Mouse (Mus musculus) brain, adult 2 months (tissue): ENCODE results near the gene Cpvl.

Source experiments
- DNase-seq: peaks from one replicate; pipeline ENCODE4 v3.0.0; 2011; ENCODE audit warnings: low read depth, low spot score

The Cpvl gene

DNA sequence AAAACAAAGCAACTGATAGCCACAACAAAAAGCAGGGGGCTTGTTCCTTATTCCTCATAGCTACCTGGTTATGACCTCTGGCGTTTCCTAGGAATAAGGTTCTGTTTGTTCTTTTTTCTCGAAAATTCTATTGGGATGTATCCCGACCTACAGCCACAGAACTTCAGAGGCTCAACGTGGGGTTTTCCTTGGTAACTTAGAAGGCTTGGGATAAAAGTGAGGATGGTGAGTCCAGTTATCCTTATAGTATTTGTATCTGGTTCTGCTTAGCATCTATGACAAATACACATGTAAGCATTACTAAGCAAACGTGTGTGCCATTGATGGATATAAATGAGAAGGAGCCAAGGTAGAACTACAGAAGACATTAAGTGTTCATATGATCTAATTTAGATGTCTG, at the start of gene Cpvl:
Gene Cpvl, minus strand, starts transcription at position 101 of the 400 bp plus-strand sequence.
- DNase-seq: no peak

DNA sequence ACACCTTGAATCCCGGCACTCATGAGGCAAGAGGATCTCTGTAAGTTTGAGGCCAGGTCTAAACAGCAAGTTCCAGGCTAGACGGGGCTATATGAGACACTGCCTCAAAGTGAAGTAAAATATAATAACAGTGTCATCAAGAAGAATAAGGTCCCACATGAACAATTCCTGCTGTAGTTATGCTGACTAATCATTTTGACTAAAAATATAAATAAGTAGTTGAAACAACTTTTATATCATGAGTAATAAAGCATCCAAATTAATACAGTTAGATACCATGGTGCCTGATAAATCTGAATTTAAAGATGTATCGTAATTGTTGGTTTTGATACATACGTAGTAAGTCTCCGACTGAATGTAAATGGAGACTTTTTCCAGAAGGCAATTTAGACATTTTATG, 45.4 kb upstream of the Cpvl start:
- DNase-seq: no peak

DNA sequence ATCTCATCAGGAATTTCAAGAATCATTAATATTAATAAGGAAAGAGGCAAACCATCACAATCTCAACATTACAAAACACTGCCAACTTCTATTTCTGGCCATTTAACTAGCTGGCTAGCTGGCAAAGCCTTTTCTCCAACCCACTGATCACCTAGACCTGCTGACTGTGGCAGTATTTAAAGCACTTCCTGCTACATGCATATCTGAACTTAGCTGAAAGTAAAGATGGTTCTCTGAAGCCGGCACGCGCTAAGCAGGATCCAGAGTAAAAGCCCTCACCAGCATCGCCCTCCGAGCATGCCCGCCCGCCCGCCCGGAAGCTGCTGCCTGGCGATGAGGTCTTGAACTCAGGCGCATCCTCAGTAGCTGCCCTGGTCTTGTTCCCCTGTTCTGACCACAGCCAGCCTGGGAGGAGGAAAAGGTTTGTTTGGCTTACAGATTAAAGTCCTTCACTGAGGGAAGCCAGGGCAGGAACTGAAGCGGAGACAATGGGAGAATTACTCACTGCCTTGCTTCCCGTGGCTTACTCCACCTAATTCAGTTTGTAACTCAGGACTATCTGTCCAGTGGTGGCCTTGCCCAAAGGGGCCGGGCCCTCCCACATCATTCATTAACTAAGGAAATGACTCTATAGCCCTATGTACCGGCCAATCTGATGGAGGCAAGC, 42.8 kb upstream of the Cpvl start:
- DNase-seq: no peak

DNA sequence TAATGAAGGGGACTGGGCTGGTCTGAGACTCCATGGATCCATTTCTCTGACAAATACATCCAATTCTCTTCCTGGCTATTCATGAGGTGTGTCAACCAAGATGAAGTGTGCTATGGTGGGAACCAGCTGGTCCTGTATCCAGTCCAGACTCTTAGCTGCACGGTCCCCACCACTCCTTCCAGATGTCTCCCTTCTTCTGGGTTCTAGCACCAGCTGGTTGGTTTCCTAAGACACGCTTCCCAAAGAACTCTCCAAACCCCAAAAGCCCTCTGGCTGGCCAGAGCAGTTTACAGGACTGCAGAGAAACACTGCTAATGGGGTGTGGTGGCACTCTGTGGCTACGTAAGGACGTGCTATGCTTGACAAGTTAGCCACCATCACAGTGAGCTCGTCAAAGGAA, 40.4 kb upstream of the Cpvl start:
- DNase-seq: no peak

DNA sequence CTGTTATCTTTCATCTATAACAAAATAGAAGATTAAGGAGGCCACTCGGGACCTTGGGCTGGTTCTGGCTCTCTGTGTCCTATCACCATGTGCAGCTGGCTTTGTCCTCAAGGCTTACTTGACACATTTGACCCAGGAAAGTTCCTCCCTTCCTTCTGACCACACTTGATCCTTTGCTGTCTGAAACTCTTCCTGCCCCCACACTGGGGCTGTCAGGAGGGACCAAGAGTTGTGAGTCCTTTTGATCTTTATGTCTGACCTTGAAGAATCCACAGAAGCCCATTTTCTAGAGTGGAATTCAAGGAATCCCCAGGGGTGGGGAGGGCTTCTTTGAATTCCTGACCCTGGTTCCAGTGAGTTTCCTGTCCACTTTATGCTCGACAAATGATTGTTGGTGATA, 39.6 kb upstream of the Cpvl start:
- no peak for DNase-seq

DNA sequence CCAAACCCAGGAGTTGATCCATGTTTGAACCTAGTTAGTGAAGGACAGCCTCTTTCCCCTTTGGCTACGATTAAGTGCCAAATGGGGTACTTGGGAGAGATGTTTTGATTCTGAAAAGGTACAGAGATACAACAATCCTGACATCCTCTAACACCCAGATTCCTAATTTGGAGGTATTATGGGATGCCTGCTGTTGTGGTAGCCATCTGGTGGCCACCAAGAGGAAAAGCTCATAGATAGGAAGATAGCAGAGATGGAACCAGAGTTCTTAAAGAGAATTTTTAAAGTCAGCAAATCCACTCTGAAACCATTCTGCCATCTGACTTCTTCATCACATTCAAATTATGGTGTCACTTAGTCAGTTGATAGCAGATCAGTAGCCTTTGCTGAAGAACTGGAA, 33.7 kb upstream of the Cpvl start:
- peak; percentile 27 for DNase-seq

DNA sequence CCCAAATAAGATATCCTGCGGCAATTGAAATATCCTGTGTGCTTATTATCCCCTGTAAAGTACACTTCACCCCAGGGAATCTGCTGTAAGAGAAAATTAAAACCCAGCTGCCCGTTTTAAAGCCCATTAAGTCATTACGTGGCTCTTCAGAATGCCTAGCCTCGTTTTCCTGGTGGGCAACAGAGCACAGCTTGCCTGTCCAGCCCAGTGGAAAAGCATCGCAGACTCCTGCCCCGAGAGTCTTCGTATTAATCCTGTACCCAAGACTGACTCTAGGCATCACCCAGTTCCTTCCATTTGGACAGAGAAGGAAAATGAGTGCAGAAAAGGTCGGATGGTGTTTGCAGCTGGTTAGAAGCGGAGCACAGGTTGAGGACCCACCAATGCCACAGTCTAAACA, 31.9 kb upstream of the Cpvl start:
- no peak for DNase-seq

DNA sequence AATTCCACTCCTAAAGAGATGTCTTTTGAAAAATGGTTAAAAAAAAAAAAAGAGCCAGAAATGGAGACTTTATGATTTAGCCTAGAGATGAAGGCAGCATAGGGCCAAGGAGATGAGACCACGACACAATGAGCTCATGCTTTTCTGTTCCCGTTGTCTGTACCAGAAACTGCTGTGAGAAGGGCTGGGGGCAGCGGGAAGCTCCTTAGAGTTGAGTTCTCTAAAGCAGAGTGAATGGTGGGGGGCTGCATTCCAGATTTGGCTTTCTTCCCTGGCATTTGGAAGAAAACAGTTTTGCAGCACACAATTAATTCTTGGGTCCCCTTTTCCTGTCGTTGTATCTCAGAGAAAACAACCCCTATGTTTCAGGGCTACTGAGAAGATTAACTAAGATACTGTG, 30.8 kb upstream of the Cpvl start:
- DNase-seq: no peak

DNA sequence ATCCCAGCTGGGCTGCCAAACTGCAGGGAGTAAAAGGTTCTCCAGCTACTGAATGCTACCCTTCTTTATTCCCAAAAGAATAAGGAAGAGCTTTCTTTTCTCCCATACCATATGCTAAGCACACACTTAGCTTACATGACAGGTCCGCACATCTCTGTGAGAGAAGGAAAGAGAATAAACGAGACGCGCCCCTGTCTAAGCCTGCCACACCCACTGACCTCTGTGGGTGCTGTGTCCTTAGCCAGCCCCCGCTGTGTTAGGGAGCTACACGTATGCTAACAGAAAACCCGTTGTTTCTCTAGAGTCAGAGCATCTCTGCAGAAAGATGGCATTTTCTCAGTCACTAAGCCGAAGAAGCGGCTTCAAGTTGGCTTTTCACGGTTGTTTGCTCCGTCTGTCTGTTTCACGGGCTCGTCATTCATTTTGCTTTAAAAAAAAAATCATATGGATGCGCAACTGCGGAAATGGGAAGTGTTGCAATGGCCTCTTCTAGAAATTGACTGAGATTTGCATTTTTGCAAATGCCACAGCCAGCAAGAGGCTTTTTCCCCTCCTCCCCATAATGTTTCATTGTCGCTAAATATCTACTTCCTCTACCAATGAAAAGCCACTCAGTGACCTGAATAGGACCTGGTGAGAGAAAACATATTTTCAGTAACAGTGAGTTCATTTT, 30.1 kb upstream of the Cpvl start:
- peak; percentile 42 for DNase-seq

DNA sequence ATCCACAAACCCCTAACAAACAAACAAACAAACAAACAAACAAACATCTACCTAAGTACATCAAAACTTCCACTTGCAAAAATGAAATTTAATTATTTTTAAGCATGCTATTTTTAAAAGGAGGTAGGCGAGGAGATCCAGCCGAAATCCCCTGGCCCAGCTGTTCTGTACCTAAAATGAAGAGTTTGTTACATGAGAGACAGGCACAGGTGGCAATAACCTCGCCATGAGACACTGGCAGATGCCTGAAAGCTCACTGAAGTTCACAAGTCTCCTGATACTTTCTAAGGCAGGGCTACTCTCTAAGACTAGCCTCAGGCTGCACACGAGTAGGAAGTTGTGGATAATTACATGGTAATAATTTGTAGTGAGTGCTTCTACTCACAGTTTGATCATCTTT, 26.8 kb upstream of the Cpvl start:
- DNase-seq: no peak

DNA sequence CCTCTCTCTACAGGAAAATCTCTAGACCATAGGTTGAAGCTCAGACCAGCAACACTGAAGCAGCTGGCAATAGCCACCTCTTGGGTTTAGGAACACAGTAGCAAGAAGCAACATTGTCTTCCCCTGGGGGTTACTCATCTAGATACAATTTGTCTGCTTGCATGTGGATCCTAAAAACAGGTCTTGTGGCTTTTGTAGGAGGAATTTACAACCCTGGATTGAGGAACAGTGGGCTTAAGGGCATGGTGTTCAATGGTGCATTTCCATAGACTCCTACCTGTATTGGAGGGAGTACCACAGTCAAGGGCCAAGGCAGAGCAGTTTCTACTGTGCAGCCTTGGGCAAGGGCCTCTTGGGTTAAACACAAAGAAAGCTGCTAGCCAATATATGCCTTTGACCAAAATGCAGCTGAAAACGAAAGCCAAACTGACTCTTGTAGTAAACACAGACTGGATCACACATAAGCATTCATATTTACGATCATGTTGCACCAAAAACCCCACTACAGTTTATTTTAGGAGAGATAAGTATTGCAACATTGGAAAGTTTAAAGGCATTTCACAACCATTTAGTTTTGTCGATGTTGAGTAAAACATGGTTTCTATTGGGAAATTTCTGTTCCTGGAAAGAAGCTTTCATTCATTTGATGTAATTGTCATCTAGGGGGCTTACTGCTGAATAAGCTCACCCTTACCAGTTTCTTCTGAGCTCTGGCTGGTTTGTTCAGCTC, 17.9 kb upstream of the Cpvl start:
- no peak for DNase-seq

DNA sequence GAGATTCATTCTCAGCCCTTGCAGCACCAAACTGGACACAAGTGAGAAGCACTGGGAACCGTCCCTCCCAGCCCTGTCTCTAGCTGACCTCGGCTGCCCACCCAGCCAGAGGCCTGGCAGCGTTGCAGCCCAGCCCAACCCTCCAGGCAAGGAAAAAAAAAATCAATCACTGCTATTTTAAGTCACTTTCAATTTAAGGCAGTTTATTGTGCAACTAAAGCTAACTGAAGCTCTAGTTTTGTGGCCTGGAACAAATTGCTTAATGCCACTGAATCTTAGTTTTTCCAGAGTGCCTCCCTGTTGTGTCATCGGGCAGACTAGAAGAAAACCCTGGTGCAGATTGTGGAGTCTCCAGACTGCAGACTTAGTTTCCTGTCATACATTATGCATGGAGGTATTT, 17.0 kb upstream of the Cpvl start:
- no peak for DNase-seq

DNA sequence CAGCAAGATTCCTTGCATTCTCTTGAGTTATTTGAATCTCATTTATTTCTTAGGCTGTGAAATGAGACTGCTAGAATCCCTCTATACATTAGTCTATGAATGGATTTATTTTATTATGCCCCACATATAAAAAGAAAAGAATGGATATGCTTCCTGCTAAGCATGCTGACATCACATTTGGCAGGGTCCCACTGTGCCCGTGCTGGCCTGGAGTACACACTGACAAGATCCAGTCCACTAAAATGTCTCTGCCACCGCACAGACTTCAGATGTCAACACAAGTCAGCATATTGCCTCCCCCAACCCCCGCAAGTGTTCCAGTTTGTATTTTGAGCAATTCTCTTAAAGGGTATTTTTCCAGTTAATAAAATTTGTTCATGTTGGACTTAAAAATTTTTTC, 13.9 kb upstream of the Cpvl start:
- peak; percentile 55 for DNase-seq

DNA sequence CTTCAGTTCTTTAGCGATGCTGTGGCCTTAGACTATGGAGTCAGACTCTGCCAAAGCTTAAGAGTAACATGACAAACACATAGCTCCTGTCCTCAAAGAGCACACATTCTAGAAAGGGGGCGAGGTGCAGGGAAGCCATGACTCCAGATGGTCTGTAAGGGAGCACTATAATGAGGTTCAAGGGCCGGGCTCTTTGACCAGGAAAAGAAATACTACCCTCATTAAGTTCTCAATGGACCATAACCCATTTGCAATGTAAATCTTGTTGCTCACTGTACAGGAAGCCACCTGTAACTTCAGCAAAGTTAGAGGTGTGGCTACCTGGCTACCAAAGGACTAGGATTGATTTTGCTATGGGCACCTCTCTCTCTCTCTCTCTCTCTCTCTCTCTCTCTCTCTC, 8.8 kb upstream of the Cpvl start:
- DNase-seq: no peak

DNA sequence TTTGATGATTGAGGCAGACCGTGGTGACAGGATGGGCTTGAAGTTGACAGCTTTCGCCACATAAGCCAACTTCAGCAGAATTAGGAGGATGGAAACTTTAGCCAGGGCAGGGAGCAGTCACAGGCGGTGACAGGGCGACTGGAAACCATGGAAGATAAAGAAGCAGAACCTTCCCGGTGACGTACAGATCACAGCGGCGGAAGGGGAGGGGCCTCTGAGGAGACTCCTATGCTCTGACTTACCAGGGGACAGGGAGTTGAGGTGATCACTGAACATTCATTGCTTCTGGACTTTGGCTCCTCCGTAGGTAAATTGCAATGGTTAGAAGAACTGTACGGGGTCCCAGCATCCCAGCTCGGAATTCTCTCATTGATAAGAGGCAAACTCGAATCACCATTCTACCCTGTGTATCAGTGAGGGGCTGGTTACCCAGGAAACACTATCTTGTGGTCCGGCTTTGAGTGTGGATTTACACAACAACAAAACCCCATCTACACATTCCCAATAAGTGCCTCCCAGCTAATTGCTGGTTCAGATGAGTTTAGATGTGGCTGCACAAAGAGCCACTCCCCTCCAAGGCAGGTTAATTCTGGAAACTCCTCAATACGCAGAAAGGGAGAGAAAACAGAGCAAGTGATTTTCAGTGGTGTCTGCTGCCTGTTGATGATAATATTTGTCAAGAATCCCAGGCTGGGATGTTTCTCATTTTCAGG, 8.0 kb upstream of the Cpvl start:
- DNase-seq: no peak

DNA sequence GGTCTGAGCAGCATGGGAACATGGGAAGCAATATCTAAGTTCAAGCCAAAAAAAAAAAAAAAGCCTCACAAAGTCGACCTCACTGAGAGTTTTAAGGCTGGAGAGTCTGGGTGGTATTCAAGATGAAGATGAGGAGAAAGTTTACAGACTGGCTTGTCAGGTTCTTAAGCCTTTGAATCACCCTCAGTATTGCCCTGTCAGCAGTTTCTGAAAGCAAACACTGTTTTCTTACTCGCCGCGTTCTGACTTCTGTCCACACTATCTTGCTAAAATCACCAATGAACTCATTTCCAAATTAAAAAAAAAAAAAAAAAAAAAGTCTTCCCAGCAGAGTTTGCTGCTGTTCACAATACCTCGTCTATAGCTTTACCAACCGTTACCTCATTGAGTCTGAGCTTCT, 5.3 kb upstream of the Cpvl start:
- DNase-seq: no peak

DNA sequence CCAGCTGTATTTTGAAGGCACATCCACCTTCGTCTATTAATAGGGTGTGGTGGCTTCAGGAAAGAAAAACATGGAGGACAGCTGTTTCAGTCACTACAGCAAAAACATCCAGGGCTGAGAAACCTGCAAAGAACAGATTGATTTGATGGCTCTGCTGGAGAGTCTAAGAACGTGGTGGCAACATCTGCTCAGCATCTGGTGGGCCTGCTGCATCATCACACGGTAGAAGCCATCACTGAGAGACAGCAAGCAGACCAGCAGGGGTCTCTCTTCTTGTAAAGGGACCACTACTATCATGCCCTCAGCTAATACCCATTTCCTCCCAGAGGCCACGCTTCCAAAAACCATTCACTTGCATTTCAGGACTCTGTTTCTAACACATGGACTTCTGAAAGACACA, 4.1 kb upstream of the Cpvl start:
- DNase-seq: no peak

DNA sequence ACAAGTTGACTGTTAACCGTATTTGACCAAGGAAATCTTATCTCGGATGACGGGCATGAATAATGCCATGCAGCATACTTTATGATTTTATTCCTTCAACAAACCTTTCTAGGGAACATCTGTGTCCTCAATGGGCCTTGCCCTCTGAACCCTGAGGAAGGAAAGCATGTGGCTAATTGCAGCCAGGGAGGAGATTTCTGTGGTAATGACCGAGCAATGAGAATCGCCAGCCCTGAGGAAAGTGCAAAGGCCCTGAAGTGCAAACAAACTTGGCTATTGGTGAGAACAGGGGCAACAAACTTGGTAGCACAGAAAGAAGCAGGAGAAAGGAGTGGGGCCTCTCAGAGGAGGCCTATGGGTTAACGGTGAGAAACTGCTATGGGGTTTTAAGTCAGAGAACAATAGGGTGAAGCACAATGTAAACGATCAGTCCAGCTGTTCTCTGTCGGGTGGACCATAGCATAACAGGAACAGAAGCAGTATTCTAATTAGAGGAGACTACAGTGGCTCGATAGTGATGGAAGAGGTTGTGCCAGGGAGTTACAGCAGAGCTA, 3.7 kb upstream of the Cpvl start:
- DNase-seq: no peak

DNA sequence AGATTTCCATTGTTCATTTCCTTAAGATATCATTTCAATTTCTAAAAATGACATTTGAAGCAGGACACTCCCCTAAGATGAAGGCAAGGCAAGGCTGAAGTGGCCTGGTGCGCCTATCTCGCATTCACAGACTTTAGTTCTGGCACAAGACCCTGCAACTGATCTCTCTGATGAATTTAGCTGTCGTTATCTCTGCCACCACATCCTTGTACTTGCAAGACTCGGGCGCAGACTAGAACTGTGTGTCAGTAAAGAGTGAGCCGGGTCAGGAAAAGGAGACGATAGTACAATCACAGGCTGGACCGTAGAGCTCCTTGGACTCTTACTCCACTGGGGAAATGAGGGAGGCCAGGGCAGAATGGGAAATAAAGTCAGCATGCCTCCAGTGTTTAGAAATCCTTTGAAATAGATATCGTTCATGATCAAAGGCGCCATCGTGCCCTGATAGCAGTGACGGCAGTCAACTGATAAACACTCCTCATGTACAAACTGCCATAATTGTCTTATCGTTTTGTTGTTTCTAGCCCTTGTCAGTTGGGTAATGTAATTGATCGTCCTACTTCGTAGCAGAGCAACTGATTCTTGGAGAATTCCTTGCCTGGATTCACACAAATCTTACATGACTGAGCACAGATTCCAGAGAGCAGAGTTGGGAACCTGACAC, 2.5 kb upstream of the Cpvl start:
- DNase-seq: no peak

DNA sequence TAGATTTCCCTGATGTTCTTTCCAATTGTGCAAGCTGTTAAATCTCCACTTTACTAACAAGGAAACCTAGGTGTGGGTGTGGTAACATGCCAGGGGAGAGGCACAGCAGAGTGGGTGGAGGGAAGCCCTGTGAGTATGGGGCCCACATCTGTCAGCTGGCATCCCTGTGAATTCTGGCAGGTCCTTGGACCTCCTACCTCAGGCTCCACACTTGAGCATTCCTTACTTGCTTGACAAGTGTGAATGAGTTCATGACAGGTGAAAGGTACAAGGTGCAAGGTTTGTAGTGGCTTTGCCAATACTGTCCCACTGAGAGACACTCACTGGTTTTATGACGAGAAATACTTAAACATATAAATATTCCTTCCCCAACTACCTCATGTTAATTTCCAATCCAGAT, 4.4 kb downstream of the Cpvl start:
- DNase-seq: no peak

DNA sequence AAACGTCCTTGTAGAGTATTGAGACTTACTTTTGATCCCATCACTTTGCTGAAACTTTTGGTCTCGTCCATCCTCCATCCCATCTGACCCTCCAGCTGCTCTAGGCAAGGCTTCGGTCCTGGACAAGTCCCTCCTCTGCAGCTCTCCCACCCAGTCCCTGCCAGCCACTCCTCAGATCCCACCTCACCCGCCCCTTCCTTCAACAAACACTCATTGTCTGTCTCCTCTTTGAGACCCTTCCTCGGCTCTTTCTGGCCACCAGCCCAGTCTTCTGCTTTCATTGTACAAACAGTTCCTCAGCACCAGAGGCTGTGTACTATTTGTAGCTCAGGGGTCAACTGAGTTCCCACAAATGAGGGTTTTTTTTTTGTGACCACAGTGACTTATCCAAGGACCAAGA, 5.0 kb downstream of the Cpvl start:
- DNase-seq: no peak
